Mouse (Mus musculus): ENCODE data around the gene Cst8. TPM values are rescaled to one million over a fixed set of nuclear protein-coding genes. Genes with fewer than 3 reads are reported as not detected.

Cst8 gene
- polyA plus RNA-seq (2012; rRNA removed) = 0.14 and 0.20 TPM in 2 replicates

GRCm38 (mm10) chr2:148798485-148798884 lies at the start of gene Cst8:
TSS of gene Cst8 (plus strand) at chr2:148798785.

GRCm38 (mm10) chr2:148750058-148750457 lies 48.5 kb upstream of the Cst8 start, which contains the start of gene Cstl1:
TSS of gene Cstl1 (plus strand) at chr2:148750358.

GRCm38 (mm10) chr2:148771397-148771796 lies 27.2 kb upstream of the Cst8 start, which contains the start of gene Cst11:
TSS of gene Cst11 (minus strand) at chr2:148771497.

GRCm38 (mm10) chr2:148781709-148782108 lies 16.9 kb upstream of the Cst8 start, which contains the start of gene 8030411F24Rik:
TSS of gene 8030411F24Rik (plus strand) at chr2:148782009.

GRCm38 (mm10) chr2:148789142-148789541 lies 9.4 kb upstream of the Cst8 start, which contains the start of gene Cst12:
TSS of gene Cst12 (plus strand) at chr2:148789361.

GRCm38 (mm10) chr2:148819909-148820308 lies 21.3 kb downstream of the Cst8 start, which contains the start of gene Cst13:
TSS of gene Cst13 (plus strand) at chr2:148820081.

GRCm38 (mm10) chr2:148834912-148835311 lies 36.3 kb downstream of the Cst8 start, which contains the start of gene Cst9:
TSS of gene Cst9 (plus strand) at chr2:148835147.

Other genes with a start within 250 kb of the Cst8 start
- gene Nxt1, start 126.2 kb upstream of the Cst8 start, polyA plus RNA-seq (2012; rRNA removed) = 6.4 and 7.7 TPM in 2 replicates
- 1.5 and 1.9 TPM in 2 replicates for gene Gzf1, start 117.8 kb upstream of the Cst8 start, polyA plus RNA-seq (2012; rRNA removed)
- gene Napb, start 66.3 kb upstream of the Cst8 start, polyA plus RNA-seq (2012; rRNA removed) = 0.04 and 0.17 TPM in 2 replicates
- gene Cstl1, start 48.4 kb upstream of the Cst8 start, polyA plus RNA-seq (2012; rRNA removed) = not detected in 2 replicates
- 0.18 TPM in 1 of 2 replicates, not detected in the other for gene Cst11, start 27.3 kb upstream of the Cst8 start, polyA plus RNA-seq (2012; rRNA removed)
- not detected in 2 replicates for gene 8030411F24Rik, start 16.8 kb upstream of the Cst8 start, polyA plus RNA-seq (2012; rRNA removed)
- gene Cst12, start 9.4 kb upstream of the Cst8 start, polyA plus RNA-seq (2012; rRNA removed) = not detected in 2 replicates
- gene Cst13, start 21.3 kb downstream of the Cst8 start, polyA plus RNA-seq (2012; rRNA removed) = not detected in 2 replicates
- not detected in 2 replicates for gene Cst9, start 36.4 kb downstream of the Cst8 start, polyA plus RNA-seq (2012; rRNA removed)
- gene 9230104L09Rik, start 66.3 kb downstream of the Cst8 start, polyA plus RNA-seq (2012; rRNA removed) = 1.3 TPM in 1 of 2 replicates, not detected in the other
- 635 and 710 TPM in 2 replicates for gene Cst3, start 76.9 kb downstream of the Cst8 start, polyA plus RNA-seq (2012; rRNA removed)
- not detected in 2 replicates for gene Gm1330, start 204.5 kb downstream of the Cst8 start, polyA plus RNA-seq (2012; rRNA removed)
- gene Gm10750, start 218.5 kb downstream of the Cst8 start, polyA plus RNA-seq (2012; rRNA removed) = not detected in 2 replicates

Data from stomach, adult 2 months (tissue).